ENCODE assay signal across 16 mouse cellular contexts in genomic region chr11:94610744-94611740, GRCm38 (mm10). TPM values are rescaled to one million over a fixed set of nuclear protein-coding genes. Genes with fewer than 3 reads are reported as not detected.
DNase-seq lines count a peak whose midpoint lies in the region; ATAC-seq and TF ChIP-seq lines count a peak whose summit lies in the region.
"Had no signal": no experiment of that assay in that cellular context is flagged by ENCODE, and none has a peak within 500 bp of the region (broad histone marks: within the 10 kb centered on the region; RNA-seq: fewer than 3 reads in every experiment).

No protein-coding gene starts in this region.

- intact Hi-C loops in gastrocnemius, adult 2 months (cut with DNase I): no loop called here

- H3K27ac ChIP-seq in gastrocnemius, adult 2 months: peak overlapping the region; percentile 43; the same call in 1 of the 2 replicates
- H3K27ac ChIP-seq: liver, embryonic 15.5 days had no signal

- no peak for TF ChIP-seq CTCF in gastrocnemius, adult 2 months (IDR thresholded peaks at IDR 0.05)
- TF ChIP-seq CTCF in brain, embryonic 14.5 days (IDR thresholded peaks at IDR 0.05; ENCODE audit: borderline replicate concordance, extremely low read depth, insufficient read depth, insufficient read length): no peak

- no peak overlapping the region for H3K4me3 ChIP-seq in gastrocnemius, adult 2 months
- H3K4me3 ChIP-seq: liver, embryonic 15.5 days had no signal

- peak; percentile 41; the same call in 1 of the 2 replicates for ATAC-seq in neutrophil, adult 5-6 weeks (ENCODE audit: extremely low read depth, insufficient number of reproducible peaks, low FRiP score, poor library complexity, severe bottlenecking)

- TF ChIP-seq POLR2A in brain, embryonic 14.5 days (IDR thresholded peaks at IDR 0.05; ENCODE audit: borderline replicate concordance, extremely low read depth, insufficient read depth, insufficient read length, poor library complexity, severe bottlenecking): no peak

- no peak for DNase-seq in gastrocnemius, adult 2 months
- DNase-seq in gastrocnemius, adult 8-10 months (ENCODE audit: low spot score in 2 of 2): no peak
- peak; percentile 25 for DNase-seq in ovary, adult 18-20 months (ENCODE audit: low spot score)
- DNase-seq in ovary, postnatal 14 days (ENCODE audit: low spot score): no peak
- peak; percentile 72 for DNase-seq in brain, embryonic 14.5 days (ENCODE audit: low read depth)
- DNase-seq in layer of hippocampus, adult 9-11 months: no peak
- no peak for DNase-seq in frontal cortex, postnatal 25 days (ENCODE audit: low spot score in 2 of 2)
- DNase-seq: cerebellum, adult 11-12 months; embryo, embryonic 11 days; gastrocnemius, postnatal 25 days; kidney, postnatal 36 days; left cerebral cortex, postnatal 4 days; right cerebral cortex, postnatal 4 days; thymus, adult 18-20 months had no signal

RNA-seq across cellular contexts. Expression of gene Acsf2, which starts 9.4 kb away (rescaled TPM):
- total RNA-seq in gastrocnemius, adult 2 months (2021): 1 to 10 TPM; 1.6 to 3.6 TPM
- total RNA-seq in gastrocnemius, adult 8-10 months (2022): 1 to 10 TPM; 1.2 to 2.6 (median 1.9) TPM
- polyA plus RNA-seq in brain, embryonic 14.5 days (2012; rRNA removed): 7.2 and 9.7 TPM in 2 replicates
- total RNA-seq in neutrophil, adult 5-6 weeks (2017): 19.8 and 22.8 TPM in 2 replicates

RNA-seq across cellular contexts. Expression of gene Lrrc59, which starts 18.5 kb away (rescaled TPM):
- total RNA-seq in gastrocnemius, adult 2 months (2021): 10 to 100 TPM; 35.8 to 37.5 TPM
- 10 to 100 TPM; 35.1 to 44.4 (median 36.4) TPM for total RNA-seq in gastrocnemius, adult 8-10 months (2022)
- polyA plus RNA-seq in brain, embryonic 14.5 days (2012; rRNA removed): 89.6 and 112 TPM in 2 replicates
- total RNA-seq in neutrophil, adult 5-6 weeks (2017): 37.4 and 38.2 TPM in 2 replicates

RNA-seq across cellular contexts. Expression of gene Mrpl27, which starts 42.5 kb away (rescaled TPM):
- 10 to 100 TPM; 50.4 to 59.8 TPM for total RNA-seq in gastrocnemius, adult 2 months (2021)
- 10 to 100 TPM; 43.5 to 48.0 (median 45.8) TPM for total RNA-seq in gastrocnemius, adult 8-10 months (2022)
- polyA plus RNA-seq in brain, embryonic 14.5 days (2012; rRNA removed): 85.5 and 89.5 TPM in 2 replicates
- 8.6 and 13.8 TPM in 2 replicates for total RNA-seq in neutrophil, adult 5-6 weeks (2017)

RNA-seq across cellular contexts. Expression of gene Eme1, which starts 42.7 kb away (rescaled TPM):
- not detected for total RNA-seq in gastrocnemius, adult 2 months (2021)
- not detected for total RNA-seq in gastrocnemius, adult 8-10 months (2022)
- 7.3 and 13.5 TPM in 2 replicates for polyA plus RNA-seq in brain, embryonic 14.5 days (2012; rRNA removed)
- total RNA-seq in neutrophil, adult 5-6 weeks (2017): 0.47 and 1.8 TPM in 2 replicates

RNA-seq across cellular contexts. Expression of gene Chad, which starts 46.2 kb away (rescaled TPM):
- 10 to 100 TPM in 1 of 2 experiments, 1 to 10 TPM in 1; 9.5 to 69.2 TPM for total RNA-seq in gastrocnemius, adult 2 months (2021)
- total RNA-seq in gastrocnemius, adult 8-10 months (2022): 10 to 100 TPM in 2 of 4 experiments, 1 to 10 TPM in 2; 3.0 to 32.8 (median 13.1) TPM
- polyA plus RNA-seq in brain, embryonic 14.5 days (2012; rRNA removed): 0.06 and 0.44 TPM in 2 replicates
- total RNA-seq in neutrophil, adult 5-6 weeks (2017): 0.23 and 0.25 TPM in 2 replicates

Comparison
In these comparisons a context has a peak if more than half of its experiments do, and no peak if none do; other contexts are left out.
1. DNase-seq: peak in ovary, adult 18-20 months (single experiment) and brain, embryonic 14.5 days (single experiment); none in gastrocnemius, adult 2 months (single experiment), gastrocnemius, adult 8-10 months (0 of 2), ovary, postnatal 14 days (single experiment), layer of hippocampus, adult 9-11 months (single experiment) and frontal cortex, postnatal 25 days (0 of 2).